Mouse (Mus musculus): ENCODE data around the gene Kbtbd12.

Kbtbd12 gene

GRCm38 (mm10) chr6:88626912-88627311, 10.8 kb downstream of the Kbtbd12 start:
- in situ Hi-C loops (cut with MseI, MboI), result no loop called here

- in situ Hi-C loops (cut with MseI, MboI), result no loop called here
These were observed 11.3 kb downstream of the Kbtbd12 start for GRCm38 (mm10) chr6:88626462-88626861.

- in situ Hi-C loops (cut with MseI, MboI), result no loop called here
These were observed 15.8 kb downstream of the Kbtbd12 start for GRCm38 (mm10) chr6:88621816-88622481.

- in situ Hi-C loops (cut with MseI, MboI), result no loop called here
These were observed 18.2 kb downstream of the Kbtbd12 start for GRCm38 (mm10) chr6:88619542-88619941.

- in situ Hi-C loops (cut with MseI, MboI), result no loop called here
These were observed 22.4 kb downstream of the Kbtbd12 start for GRCm38 (mm10) chr6:88615352-88615751.

- in situ Hi-C loops (cut with MseI, MboI), result no loop called here
These were observed 31.3 kb downstream of the Kbtbd12 start for GRCm38 (mm10) chr6:88606417-88606816.

- in situ Hi-C loops (cut with MseI, MboI), result no loop called here
These were observed 32.0 kb downstream of the Kbtbd12 start for GRCm38 (mm10) chr6:88605715-88606114.

GRCm38 (mm10) chr6:88605235-88605634, 32.5 kb downstream of the Kbtbd12 start:
- in situ Hi-C loops (cut with MseI, MboI), result no loop called here

GRCm38 (mm10) chr6:88596108-88596507, 41.6 kb downstream of the Kbtbd12 start:
- in situ Hi-C loops (cut with MseI, MboI), result no loop called here

- in situ Hi-C loops (cut with MseI, MboI), result no loop called here
These were observed 45.4 kb downstream of the Kbtbd12 start for GRCm38 (mm10) chr6:88592367-88592766.

GRCm38 (mm10) chr6:88590231-88590630, 47.5 kb downstream of the Kbtbd12 start:
- in situ Hi-C loops (cut with MseI, MboI), result no loop called here

- in situ Hi-C loops (cut with MseI, MboI), result no loop called here
These were observed 48.2 kb downstream of the Kbtbd12 start for GRCm38 (mm10) chr6:88589517-88589916.

- in situ Hi-C loops (cut with MseI, MboI), result no loop called here
These were observed 49.0 kb downstream of the Kbtbd12 start for GRCm38 (mm10) chr6:88588581-88589256.

- in situ Hi-C loops (cut with MseI, MboI), result no loop called here
These were observed 50.7 kb downstream of the Kbtbd12 start for GRCm38 (mm10) chr6:88587091-88587490.

- in situ Hi-C loops (cut with MseI, MboI), result no loop called here
These were observed 53.8 kb downstream of the Kbtbd12 start for GRCm38 (mm10) chr6:88583950-88584349.

- in situ Hi-C loops (cut with MseI, MboI), result no loop called here
These were observed 61.3 kb downstream of the Kbtbd12 start for GRCm38 (mm10) chr6:88576495-88576894.

GRCm38 (mm10) chr6:88566676-88567075, 71.1 kb downstream of the Kbtbd12 start:
- in situ Hi-C loops (cut with MseI, MboI), result no loop called here

GRCm38 (mm10) chr6:88565033-88565432, 72.7 kb downstream of the Kbtbd12 start:
- in situ Hi-C loops (cut with MseI, MboI), result no loop called here

GRCm38 (mm10) chr6:88560156-88560555, 77.6 kb downstream of the Kbtbd12 start:
- in situ Hi-C loops (cut with MseI, MboI), result no loop called here

GRCm38 (mm10) chr6:88559688-88560087, 78.1 kb downstream of the Kbtbd12 start:
- in situ Hi-C loops (cut with MseI, MboI), result loop anchor here (5.0 to 10.0 kb wide), 2 partner anchors 295 to 298 kb away; no protein-coding TSS in a partner anchor

- in situ Hi-C loops (cut with MseI, MboI), result loop anchor here (5.0 to 10.0 kb wide), 2 partner anchors 297 to 299 kb away; no protein-coding TSS in a partner anchor
These were observed 79.7 kb downstream of the Kbtbd12 start for GRCm38 (mm10) chr6:88558076-88558475.

GRCm38 (mm10) chr6:88557548-88557947, 80.2 kb downstream of the Kbtbd12 start:
- in situ Hi-C loops (cut with MseI, MboI), result loop anchor here (5.0 to 10.0 kb wide), 2 partner anchors 297 to 300 kb away; no protein-coding TSS in a partner anchor

- in situ Hi-C loops (cut with MseI, MboI), result loop anchor here in 1 of 2 experiments (10.0 kb wide), 1 partner anchor 305 kb away; no protein-coding TSS in a partner anchor
These were observed 87.8 kb downstream of the Kbtbd12 start for GRCm38 (mm10) chr6:88549916-88550315.
